Mouse (Mus musculus) ovary, adult 18-20 months (tissue): ENCODE data around the gene Klk14.
"Not testable (repeated sequence)": the region's sequence is repeated elsewhere in the genome, so short reads cannot be mapped to it uniquely, and the experiment has no call there.

Source experiments
- DNase-seq: peaks from one replicate; pipeline ENCODE4 v3.0.0; 2022; ENCODE audit warnings: low spot score, mixed read lengths

Gene Klk14

DNA sequence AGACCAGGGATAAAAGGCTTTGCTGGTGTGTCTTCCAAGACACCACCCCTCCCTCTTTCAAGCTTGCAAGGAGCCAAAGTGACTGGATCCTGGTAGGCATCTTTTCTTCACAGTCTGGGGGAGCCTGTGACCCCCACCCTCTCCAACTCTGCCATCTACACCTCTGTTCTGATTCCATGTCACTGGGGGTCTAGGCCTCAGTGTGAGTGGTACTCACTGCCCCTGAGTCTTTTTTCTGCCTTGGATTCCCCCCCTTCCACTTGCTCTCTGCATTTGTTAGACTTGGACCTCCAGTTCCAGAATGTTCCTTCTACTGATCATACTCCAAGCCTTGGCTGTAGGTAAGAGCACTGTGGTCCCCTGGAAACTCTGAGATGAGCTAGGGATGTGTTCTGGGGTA is at the start of gene Klk14:
Klk14 (plus strand) TSS at position 301 of the 400 bp plus-strand sequence.
- no peak for DNase-seq

DNA sequence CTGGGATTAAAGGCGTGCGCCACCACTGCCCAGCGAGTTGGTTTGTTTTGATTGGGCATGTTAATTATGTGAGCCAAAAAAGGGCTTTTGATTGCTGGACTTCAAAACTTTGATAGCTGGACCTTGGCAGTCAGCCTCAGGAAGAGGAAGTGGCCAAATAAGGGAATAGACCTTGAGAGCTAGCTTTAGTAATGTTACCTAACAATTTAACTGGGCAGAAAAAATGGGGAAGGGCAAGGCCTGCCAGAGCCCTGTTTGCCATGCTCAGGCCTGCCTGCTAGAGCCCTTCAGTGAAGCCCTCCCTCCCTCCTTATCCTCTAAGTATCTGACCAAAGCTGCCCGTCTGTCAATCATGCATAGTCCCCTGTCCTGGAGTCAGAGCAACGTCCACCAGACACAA is 47.6 kb upstream of the Klk14 start:
- peak; percentile 54 for DNase-seq

DNA sequence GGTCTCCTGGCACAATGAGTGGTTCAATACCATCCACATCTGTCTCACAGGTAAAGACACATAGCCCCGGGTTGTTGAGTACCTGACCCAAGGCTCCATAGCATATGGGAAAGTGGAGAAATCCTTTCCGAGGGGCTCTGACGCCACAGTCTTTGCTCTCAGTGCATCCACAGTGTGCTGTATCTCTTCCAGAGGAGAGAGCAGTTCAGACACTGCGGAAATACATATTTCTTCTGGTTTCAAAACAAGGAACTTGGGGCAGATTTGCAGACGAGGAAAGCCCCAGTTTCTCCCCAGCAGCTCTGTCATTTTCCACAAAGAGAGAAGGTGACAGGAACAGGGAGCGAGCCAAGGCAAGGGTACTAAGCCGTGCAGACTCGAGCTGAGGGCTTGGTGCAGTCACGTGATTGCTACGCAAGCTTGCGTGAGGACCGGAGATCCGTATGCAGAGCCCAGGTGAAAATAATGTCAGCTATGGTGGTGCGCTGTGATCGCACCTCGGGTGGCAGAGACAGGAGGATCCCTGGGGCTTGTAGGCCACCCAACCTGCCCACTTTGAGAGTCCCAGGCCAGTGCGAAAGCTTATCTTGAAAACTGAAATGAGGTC is 47.1 kb upstream of the Klk14 start:
- DNase-seq = no peak

DNA sequence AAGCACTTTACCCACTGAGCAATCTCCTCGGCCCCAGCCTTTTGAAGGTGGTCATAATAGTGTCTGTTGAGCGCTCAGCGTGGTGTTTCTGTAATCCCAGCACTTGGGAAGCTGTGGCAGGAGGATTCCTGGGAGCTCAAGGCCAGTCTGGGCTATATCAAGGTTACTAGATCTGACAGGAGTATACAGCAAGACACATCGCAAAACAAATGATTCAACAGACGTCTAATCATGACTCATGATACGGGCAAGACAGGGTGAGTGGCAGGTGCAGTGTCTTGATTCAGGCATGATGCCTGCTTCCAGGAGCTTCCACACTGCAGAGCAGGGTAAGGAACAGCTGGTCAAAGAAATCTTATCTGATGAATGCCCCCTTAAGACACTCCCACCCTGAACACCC is 37.5 kb upstream of the Klk14 start:
- DNase-seq = no peak

DNA sequence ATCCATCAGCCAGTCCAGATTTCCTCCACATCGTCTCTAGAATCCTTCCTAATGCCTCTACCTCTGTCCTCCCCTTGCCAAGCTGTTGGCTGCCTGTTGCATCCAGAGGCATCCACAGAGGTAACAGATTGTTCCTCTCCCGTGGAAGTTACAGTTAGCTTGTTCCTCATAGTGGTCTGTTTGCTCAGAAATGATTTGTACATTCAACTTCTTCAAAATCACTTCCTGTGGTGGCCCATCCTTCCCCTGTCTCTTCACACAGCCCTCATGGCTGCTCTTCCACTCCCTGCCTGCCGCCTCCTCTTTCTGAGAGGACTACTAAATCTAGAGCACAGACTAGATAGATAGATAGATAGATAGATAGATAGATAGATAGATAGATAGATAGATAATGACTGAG is 35.7 kb upstream of the Klk14 start:
- no peak for DNase-seq

DNA sequence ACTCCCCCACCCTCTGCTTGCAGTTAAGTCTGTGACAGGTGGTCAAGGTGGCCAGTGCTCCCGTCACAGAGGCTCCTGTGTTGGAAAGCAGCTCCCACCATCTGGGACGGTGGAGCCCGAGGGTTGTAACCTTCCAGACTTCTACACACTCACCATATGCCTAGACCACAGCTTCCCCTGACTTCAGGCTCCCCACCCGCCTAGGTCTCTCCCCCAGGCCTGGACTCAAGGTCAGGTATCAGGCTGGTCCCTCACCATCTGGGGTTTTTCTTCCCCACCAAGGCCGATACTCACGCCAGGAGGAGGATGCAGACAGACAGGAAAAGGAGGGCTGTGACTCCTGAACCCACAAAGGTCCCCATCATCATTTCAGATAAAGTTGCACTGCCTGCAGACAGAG is 34.0 kb upstream of the Klk14 start:
- no peak for DNase-seq

DNA sequence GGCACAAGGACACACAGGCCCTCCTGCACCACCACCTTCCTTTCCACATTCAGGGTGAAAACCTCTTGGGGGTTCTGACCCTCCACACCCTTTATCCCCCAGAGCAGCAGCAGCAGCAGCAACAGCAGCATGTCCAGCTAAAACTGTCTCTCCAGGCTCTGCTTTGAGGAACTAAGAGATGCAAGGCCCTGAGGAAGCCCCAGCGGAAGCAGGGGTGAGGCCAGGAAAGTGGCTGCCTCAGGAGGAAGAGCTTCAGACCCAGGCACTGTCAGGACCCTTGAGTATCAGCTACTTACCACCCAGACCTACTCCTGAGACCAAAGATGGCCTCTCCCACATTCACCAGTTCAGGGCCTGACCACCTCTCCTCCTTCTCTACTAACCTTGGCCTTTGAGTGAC is 30.2 kb upstream of the Klk14 start, which contains the start of gene Siglece:
Siglece (minus strand) TSS at position 160 of the 400 bp plus-strand sequence.
- no peak for DNase-seq

DNA sequence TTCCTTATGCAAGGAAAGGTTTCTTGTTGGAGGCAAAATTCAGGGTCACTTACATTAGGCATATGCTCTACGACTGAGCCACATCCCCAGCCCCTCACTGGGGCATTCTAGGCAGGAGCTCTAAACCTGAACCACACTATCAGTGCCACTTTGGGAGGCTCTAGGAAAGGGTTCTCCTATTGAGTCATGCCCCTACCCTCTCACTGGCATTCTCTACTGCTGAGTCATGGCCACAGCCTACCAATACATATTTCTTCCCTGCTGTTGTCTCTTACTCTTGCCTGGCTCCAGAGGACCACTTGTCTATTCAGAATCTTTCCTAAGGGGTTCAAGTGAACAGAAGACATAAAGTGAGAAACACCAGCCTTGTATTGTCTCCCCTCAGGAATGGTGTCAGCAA is 27.4 kb upstream of the Klk14 start:
- DNase-seq = no peak

DNA sequence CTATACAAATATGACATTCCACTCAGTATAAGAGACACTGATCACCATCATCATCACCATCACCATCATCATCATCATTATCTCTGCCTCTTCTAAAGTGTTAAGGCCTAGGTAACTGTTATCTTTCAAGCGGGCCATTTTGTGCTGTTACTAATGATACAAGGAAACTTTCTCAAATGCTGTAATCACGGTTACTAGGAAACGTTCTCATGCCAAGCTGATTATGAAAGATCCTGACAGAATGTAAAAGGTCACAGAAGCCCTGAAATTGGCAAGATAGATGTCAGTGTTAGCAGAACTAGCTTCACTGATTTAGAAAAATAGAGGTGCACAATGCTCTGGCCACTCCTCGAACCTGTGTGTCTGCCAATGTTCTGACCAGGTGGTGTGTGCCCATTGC is 23.0 kb upstream of the Klk14 start:
- DNase-seq = not testable (repeated sequence)

DNA sequence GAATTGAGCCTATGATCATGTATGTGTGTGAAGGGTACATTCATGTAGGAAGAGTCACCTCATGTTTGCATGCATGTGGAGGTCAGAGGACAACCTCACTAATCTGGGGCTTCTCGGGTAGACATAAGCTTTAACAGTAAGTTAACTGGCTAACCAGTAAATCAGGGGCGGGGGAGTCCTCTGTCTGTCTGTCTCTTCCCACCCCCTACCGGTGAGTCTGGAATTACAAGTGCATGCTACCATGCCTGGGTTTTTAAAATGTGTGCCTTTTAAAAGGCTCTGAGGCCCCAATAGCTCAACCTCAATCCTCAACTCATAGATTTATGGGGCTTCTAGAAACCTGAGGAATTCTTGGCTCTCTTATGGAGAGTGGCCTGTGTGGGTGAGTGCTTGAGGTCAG is 21.6 kb upstream of the Klk14 start:
- DNase-seq = no peak

DNA sequence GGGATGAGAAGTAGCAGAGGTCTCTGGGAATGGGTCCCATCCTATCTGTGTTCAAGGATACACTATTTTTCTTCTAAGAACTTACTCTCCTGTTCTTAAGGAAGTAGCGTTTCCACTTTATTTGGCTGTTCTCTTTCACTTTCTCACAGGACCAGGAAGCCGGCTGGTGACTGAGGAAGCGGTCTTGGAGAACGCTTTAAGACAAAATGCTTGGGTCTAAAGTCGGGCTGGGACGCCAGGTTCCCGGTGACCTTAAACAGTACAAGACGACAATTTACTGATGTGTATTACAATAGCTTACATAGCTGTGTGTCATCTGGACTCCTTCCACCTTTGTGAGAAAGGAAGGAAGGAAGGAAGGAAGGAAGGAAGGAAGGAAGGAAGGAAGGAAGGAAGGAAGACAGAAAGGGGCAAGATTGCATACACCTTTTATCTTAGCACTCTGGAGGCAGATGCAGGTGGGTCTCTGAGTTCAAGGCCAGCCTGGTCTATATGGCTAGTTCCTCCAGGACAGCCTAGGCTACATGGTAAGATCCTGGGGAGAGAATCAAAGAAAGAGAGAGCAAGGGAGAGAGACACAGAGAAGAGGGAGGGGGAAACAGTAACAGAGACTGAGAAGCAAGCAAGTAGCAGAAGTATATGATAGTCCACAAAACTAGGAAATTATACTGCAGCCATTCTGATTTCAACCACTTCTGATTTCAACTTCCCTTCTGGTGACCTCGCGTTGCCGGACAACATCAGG is 19.0 kb upstream of the Klk14 start:
- no peak for DNase-seq

DNA sequence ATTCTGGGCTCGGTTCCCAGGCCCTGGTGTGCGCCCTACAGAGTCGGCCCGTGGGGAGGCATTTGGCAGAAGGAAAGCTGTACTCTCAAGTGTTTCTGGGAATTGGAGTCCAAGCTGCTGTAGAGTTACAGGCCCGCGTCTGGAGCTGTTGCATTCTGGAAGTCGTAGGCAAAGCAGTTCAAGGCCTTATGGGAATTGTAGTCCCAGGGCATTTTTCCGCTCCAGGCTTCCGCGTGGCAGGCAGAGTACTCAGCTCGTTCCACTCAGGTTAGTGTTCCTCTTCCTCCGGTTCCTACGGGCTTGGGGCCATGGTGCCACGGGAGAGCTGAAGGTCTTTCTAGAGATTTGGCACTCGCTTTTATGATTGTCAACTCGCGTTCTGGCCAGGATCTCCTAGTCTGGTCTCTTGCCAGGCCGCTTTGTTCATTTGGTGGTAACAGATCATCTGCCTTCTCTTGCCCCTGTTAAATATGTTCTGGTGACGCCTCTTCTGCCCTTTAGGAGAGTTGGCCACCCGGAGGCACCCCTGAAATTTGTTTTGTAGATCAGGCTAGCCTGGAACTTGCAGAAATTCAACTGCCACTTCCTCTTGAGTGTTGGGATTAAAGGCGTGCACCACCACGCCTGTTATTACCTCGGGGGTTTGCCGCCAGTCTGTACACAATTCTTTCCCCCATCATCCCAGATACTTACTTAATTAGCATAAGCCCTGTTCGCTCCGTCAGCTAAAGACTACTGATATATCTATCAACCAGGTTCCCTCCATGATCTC is 18.2 kb upstream of the Klk14 start, which contains the start of gene Ctu1:
Ctu1 (plus strand) TSS at position 208 of the 772 bp plus-strand sequence.
- DNase-seq = peak; percentile 93

DNA sequence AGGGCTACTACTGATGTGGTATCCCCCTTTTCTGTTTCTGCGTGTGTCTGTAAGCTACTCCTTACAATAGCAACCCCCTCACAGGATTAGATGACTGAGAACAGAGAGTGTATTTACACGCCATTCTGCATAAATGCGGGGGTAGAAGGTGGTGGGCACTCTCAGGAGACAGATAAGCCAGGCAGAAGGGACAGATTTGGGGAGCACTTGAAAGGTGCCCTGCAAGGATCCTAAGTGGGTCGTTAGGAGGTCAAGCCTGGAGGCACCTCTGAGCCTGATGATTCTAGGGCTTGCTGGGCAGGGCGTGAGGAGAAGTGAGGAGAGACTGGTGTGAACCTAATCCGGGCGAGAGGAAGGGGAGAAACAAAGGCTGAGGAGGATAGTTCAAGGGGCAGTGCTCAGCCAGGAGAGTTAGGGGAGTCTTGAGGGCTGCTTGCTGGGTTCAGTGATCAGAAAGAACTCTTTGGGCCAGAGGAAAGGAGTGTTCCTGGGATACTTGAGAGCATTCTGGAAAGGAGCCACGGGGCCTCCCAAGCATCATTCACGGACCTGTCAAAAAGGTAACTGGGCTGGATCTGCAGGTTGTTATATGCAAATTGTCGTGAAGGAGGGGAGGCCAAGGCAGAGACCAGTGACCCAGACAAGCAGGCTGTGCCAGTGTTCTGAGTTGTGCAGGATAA is 17.5 kb upstream of the Klk14 start:
- peak; percentile 15 for DNase-seq

DNA sequence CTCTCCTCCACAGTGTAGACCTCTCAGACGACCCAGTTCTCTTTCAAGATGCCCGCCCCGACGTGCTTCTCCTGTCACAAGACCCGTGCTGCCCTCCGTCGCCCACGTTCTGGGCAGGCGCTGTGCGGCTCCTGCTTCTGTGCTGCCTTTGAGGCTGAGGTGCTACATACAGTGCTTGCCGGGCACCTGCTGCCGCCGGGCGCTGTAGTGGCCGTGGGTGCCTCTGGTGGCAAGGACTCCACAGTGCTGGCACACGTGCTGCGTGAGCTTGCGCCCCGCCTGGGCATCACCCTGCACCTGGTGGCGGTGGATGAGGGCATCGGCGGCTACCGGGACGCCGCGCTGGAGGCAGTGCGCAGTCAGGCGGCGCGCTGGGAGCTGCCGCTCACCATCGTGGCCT is 15.1 kb upstream of the Klk14 start:
- no peak for DNase-seq

DNA sequence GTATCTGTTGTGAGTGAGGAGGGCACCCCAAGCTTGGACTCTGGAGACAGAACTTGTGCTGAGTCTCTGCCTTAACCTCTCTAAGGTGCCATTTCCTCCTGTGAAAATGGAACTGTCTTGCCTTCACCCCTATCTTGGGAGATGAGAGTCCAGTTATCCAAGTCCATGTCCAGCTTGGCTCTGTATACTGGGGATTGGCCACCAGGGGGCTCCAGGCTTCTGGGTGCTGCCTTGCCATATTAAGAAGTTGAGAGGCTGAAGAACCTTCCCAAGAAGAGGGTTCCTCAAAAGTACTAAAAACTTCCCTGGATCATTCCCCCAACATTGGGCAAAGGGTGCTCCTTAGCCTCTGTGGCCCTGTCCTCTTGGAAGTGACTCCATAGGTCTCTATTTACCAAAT is 11.7 kb upstream of the Klk14 start:
- no peak for DNase-seq

DNA sequence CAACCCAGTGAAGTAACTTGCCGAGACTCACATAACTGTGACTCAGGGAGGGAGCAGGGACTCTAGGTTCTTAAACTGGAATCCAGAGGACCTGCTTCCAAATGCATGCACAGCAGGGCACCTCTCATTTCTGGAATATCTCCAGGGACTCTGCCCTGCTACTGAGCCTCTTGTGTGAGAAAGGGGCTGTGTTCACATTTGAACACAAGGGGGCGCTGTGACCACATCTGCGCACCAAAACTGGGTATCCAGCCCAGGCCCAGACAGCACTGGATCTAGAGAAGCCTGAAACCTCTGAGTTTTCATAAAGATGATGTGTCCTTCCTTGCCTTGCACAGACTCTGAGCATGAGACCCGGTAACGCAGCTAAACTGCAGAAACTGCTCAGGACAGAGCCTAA is 9.3 kb upstream of the Klk14 start:
- DNase-seq = no peak

DNA sequence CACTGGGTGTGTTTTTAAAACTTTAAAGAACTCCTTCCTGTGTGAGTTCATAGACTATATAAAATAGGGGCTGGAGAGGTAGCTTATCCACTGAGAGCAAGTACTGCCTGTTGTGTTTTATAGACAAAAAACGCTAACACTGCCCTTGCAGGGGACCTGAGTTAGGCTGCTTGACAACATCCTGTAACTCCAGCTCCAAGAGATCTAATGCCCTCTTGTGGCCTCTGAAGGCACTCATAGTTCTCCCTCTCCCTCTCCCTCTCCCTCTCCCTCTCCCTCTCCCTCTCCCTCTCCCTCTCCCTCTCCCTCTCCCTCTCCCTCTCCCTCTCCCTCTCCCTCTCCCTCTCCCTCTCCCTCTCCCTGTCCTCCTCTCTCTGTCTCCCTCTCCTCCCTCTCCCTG is 7.7 kb upstream of the Klk14 start:
- not testable (repeated sequence) for DNase-seq

DNA sequence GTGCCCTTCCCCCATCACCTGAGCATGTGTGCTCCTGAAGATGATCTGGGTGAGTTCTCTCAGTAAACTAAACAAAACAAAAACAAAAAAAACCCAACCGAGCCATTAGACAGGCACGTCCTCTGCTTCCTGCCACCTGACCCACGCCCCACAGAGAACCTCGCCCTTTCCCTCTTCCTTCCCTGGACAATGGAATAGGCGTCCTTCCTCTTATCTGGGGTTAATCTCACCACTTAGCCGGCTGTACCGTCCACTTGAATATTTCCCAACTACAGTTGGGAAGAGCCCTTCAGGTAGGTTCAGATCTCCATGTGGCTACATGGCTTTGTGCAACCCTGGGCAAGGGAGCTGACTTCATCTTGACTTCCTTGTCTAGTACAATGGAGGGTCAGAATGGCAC is 5.1 kb upstream of the Klk14 start:
- no peak for DNase-seq

DNA sequence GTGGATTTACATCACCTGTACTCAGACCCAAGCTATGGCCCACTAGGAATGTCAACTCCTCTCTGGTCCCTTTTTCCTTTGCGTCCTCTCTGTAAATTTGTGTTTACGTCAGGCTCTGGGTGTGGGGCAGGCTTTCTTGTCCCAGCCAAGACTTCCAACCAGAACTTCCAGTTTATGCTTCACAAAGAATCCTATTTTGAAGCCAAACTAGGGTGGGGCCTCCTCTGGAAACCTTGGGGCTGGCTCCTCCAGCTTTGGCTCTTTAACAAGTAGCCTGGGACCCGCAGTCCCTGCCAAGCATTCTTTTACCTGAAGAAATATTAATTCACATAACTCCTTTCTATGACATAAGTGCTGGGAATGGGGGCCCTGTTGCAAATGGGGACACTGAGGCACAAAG is 19.8 kb downstream of the Klk14 start:
- no peak for DNase-seq

DNA sequence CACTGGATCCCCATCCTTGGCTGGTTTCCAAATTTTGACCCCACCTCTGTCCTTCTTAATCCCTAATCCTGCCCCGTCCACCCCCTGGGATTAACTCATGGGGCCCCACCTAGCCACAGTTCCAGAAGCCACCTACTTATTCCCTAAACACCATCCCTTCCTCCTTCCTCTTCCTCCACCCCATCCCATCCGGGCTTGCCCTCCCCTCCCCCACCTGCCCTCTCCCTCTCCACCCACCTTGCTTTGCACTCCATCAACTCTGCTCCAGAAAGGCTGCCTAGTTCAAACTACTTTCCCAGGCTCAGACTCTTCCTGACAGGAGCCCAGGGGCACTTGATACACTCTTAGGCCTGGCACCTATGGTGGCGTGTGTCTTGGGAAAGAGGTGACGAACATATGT is 22.0 kb downstream of the Klk14 start, which contains the start of gene Klk13:
Klk13 (plus strand) TSS at position 301 of the 400 bp plus-strand sequence.
- DNase-seq = no peak

DNA sequence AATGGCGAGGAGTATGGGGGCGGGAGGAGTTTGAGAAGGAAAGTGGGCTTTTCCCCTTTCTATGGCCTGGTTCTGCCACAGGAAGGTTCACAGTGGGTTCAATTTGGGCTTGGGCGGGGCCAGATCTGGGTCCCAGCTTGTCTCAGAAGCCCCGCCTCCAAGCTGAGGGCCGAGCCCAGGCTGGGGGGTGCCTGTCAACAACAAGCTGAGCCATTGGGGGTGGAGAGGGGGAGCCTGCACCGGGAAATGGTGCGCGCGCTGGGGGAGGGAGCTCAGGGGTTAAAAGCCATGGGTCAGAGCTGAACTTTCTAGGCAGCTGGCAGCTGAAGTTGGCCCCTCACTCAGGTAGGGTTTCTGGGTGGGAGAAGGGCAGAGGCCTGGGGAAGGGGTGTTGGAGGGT is 22.7 kb downstream of the Klk14 start:
- no peak for DNase-seq

DNA sequence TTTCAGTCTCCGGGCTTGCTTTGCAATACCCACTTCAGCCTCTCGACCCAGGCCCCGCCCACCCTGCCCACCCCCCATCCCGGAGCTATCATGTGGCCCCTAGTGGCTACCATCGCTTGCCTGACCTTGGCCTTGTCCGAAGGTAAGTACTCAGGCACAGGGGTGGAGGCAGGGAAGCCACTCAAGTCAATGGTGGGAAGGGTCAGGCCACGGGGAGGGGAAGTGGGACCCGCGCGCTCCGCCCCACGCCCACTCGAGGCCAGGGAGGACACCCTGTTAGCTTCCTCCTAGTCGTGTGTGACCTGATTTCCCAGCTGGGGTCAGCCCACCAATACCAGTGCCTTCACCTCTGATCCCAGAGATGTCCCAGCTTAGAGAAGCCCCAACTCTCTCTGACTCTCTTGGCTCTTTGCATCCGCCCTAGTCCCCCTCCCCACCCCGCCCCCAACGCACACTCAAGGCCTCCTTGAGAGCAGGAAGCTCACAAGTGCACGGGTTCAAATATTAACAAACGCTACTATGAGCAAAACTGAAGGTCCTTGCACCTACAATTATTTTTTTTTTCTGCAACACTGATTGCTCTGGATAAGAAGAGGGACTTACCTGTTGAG is 23.6 kb downstream of the Klk14 start:
- no peak for DNase-seq
